Mouse (Mus musculus) urinary bladder, postnatal 14 days (tissue): ENCODE data around the gene Bcar3.
"Not testable (repeated sequence)": the region's sequence is repeated elsewhere in the genome, so short reads cannot be mapped to it uniquely, and the experiment has no call there.

ENCODE experiments used
- DNase-seq: peaks from one replicate; pipeline ENCODE4 v3.0.0; 2021; ENCODE audit warnings: low spot score

Gene Bcar3

DNA sequence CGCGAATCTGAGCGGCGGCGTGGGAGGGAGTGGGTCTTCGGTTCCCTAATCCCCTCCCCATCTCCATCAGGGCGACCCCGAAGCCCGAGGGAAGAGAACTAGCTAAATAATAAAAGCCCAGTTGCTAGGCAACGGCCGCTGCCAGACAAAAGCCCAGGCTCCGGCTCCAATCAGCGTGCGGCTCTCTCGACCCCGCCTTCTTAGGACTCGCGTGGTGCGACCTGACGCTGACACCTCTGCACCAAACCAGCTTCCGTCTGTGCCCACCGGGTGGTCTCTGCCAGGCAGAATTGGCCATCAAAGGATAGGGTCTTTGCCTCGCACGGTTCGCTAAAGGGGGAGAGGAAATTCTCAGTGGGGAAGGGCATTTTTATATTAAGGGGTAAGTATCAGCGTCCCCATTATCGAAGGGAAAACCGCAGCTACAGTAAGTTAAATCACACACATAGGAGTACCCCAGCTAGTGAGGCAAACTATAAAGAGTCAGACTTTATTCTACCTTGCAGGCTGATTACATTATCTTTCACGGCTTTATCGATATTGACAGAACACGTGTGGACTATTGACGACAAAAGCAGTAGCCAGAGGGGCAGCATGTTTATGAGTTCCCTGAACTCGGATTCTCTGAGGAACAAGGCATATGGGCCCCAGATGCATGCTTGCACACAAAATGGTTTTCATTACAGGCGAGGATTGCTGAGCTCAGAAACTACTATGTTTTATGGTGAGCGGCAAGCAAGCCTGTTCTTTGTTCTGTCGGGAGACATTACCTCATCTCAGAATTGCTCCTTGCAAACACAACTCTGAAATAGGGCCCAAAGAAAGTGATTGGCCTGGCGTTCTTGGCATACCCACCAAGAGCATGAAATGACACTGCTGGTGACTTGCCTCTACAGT lies at the start of gene Bcar3:
Gene Bcar3, plus strand, starts transcription at position 183 of the 897 bp plus-strand sequence.
- DNase-seq = peak; percentile 92

- no peak for DNase-seq
Observed at GRCm38 (mm10) chr3:122244759-122245158, 49.2 kb upstream of the Bcar3 start.

DNA sequence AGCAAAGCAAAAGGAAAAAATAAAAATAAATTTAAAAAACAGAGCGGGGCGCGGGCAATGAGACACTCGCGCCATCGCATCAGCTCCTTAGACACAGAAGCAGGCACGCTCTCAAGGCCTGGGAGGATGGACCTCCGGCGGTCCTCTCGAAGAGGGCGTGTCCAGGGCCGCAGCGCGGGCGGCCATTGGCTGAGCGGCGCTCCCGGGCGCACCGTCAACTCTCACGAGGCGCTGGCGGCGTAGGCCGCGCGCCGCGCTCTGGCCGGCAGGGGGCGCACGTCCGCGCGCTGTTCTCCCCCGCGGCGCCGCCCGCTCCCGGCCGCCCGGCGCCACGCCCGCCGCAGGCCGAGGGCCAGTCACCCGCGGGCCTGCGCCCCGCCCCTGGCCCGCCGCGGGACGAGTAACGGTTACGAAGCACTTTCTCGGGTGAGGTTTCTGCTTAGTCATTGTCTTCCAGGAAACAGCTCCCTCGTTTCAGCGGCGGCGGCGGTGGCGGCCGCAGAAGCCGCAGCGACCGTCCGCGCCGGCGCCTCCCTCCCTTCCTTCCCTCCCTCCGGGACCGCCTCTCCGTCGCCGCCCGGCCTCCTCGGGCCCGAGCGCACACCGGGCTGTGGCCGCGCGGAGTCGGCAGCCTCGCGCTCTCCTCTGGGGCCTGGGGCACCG lies 48.6 kb upstream of the Bcar3 start, which contains the start of gene Gclm:
Gene Gclm, plus strand, starts transcription at position 343 of the 663 bp plus-strand sequence.
- peak; percentile 93 for DNase-seq

DNA sequence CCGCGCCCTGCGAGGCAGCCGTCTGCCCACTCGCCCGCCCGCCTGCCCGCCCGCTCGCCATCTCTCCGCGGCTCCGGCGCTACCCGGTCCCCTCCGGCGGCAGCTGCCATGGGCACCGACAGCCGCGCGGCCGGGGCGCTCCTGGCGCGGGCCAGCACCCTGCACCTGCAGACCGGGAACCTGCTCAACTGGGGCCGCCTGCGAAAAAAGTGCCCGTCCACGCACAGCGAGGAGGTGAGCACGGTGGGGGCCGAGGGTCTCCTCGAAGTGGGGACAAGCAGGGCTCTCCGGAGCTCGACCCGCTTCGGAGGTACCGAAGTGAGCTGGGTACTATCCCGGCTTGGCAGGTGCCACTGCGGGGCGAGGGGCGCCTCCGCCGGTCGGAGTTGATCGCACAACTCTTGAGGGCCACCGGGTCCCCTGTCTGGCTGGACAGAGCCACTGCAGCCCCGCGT lies 48.0 kb upstream of the Bcar3 start:
- peak; percentile 45 for DNase-seq

GRCm38 (mm10) chr3:122246406-122246805 lies 47.5 kb upstream of the Bcar3 start:
- no peak for DNase-seq

GRCm38 (mm10) chr3:122246986-122247767 lies 46.8 kb upstream of the Bcar3 start:
- DNase-seq = no peak

DNA sequence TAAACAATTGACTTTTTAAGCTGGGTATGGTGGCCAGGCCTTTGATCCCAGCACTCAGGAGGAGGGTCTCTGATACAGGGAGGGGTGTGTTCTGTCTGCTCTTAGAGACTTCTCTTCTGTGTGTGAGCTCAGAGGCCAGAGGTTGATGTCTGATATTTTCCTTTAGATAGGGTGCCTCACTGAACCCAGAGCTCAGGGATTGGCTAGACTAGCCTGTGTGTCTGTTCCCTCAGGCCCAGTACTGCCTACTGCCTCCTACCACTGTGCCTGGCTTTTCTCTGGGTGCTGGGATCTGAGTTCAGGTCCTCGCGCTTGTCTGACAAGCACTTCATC lies 46.2 kb upstream of the Bcar3 start:
- no peak for DNase-seq

GRCm38 (mm10) chr3:122252466-122253253 lies 41.3 kb upstream of the Bcar3 start:
- no peak for DNase-seq

- not testable (repeated sequence) for DNase-seq
Observed at GRCm38 (mm10) chr3:122254050-122254449, 39.9 kb upstream of the Bcar3 start.

DNA sequence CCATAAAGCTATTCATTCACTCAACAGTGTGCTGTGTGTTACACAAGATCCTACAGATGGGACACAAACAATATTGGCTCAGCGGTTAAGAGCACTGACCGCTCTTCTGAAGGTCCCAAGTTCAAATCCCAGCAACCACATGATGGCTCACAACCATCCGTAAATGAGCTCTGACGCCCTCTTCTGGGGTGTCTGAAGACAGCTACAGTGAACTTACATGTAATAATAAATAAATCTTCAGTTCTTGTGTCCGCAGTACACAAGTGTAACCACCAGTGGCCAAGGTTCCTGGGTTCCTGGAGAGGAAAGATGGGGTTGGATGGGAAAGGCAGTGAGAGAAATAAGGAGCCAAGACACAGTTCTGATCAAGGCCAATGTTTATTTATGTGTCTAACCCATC lies 23.9 kb upstream of the Bcar3 start:
- DNase-seq = no peak

DNA sequence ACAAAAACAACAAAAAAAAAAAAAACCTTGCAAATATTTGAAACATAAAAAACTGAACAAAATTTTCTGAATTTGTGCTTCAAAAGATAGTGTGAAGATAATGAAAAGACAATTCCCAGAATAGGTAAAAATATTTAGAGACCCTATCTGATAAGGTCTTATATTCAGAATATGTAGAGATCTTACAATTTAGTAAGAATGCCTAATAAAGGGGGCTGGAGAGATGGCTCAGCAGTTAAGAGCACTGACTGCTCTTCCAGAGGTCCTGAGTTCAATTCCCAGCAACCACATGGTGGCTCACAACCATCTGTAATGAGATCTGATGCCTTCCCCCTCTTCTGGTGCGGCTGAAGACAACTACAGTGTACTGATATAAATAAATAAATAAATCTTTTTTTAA lies 21.4 kb upstream of the Bcar3 start:
- DNase-seq = not testable (repeated sequence)

- DNase-seq = no peak
Observed at GRCm38 (mm10) chr3:122273407-122274240, 20.3 kb upstream of the Bcar3 start.

DNA sequence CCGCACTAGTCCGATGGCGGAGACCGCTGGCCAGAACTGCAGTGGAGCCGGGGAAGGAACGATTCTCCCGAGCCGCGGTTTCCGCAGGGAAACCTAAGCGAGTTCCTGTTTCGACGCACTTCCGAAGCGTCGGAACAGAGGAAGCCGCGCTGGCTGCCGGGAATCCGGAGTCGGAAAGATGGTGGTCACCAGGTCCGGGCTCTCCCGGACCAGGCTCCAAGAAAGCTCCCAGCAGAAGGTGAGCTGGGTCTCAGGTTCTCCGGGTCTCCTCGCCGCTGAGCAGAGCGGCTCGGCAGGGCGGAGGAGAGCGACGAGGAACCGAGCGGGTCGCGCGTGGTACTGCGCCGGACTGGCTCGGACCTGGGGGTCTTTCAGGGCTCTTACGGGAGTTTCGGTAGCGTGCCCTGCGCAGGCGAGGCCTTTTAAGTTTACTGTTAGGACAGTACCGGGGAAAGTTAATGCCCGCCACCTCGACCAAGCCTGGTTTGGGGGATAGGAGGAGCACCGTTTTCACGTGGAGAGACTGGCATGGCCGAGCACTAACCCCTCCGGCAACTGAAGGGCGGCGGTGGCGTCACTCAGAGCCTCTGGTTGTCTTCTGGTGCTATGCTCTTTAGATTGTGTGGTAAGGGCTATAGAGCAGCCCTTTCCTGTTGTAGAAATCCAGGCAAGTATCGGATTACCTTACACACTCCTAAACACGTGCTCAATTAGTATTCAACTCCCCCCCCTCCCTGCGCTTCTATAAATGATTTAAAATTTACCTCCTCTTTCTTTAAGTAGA lies 19.5 kb upstream of the Bcar3 start, which contains the start of gene Dnttip2:
Gene Dnttip2, plus strand, starts transcription at position 148 of the 784 bp plus-strand sequence.
- DNase-seq = peak; percentile 92

DNA sequence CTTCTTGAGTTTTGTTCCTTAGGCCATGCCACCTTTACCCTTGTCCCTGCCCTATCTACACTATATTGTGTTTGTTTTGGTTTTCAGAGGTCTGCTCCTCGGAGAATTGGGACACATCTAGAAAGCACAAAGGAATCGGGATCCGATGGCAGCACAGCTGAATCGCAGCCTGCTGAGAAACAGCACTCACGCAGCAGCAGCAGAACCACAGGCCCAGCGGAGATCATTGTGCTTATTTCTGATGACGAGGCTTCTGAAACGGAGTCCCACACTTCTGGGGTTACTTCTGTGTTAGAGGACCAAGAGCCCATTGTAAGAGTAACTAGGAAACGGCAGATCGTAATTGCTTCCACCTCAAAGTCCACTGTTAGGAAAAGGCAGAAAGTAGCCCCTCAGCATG lies 18.8 kb upstream of the Bcar3 start:
- DNase-seq = no peak

DNA sequence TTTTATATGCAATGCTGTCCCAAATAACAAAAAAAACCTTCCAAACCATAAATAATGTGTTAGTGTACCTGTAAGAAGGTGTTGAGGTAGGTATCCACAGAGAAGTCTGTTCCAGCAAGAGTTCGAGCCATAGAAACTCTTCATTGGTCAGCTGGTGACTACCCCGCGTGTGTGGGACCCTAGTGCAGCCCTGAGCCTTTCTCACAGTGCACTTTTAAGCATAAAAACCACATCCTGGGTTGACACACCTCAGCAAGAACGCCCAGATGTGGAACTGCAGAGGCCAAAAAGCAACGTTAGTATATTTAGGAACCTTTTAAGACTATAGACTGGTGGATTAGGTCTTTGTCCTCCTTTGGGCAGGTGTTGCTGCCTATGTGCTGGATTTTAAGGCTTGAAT lies 6.7 kb upstream of the Bcar3 start:
- DNase-seq = no peak

- DNase-seq = no peak
Observed at GRCm38 (mm10) chr3:122288613-122289195, 5.2 kb upstream of the Bcar3 start.

GRCm38 (mm10) chr3:122289344-122289743 lies 4.6 kb upstream of the Bcar3 start:
- not testable (repeated sequence) for DNase-seq

GRCm38 (mm10) chr3:122290696-122291095 lies 3.2 kb upstream of the Bcar3 start:
- DNase-seq = peak; percentile 60

DNA sequence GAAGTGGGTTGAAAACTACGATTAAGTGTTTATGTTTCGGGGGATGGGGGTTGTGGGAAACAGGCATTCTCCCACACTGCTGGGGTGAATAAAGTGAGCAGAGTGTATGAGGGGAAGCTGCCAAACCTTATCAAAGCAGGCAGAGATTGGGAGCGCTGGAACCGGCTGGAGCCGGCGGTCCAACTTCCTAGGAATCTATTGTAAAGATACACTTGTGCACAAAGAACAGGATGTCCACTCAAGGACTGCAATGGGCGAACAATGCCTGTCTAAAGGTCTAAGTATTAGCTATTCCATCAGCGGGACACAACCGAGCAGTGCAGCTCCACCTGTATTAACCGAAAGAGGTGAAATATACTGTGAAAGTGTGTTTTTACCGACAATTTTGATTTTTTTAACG lies 2.1 kb upstream of the Bcar3 start:
- no peak for DNase-seq
